10 mouse cellular contexts compared by ENCODE assay signal in genomic region chr1:66814756-66815155, GRCm38 (mm10). TPM values are rescaled to one million over a fixed set of nuclear protein-coding genes. Genes with fewer than 3 reads are reported as not detected.
DNase-seq lines count a peak whose midpoint lies in the region; ATAC-seq and TF ChIP-seq lines count a peak whose summit lies in the region.
"Had no signal": no experiment of that assay in that cellular context is flagged by ENCODE, and none has a peak within 500 bp of the region (broad histone marks: within the 10 kb centered on the region; RNA-seq: fewer than 3 reads in every experiment).

No protein-coding gene starts in this region.

- peak overlapping the region; percentile 53 for H3K9ac ChIP-seq in heart, adult 2 months (ENCODE audit: low read depth, low read length)
- no peak overlapping the region for H3K9ac ChIP-seq in midbrain, embryonic 13.5 days (replicated peaks)
- no peak overlapping the region for H3K9ac ChIP-seq in midbrain, postnatal 0 days (replicated peaks; ENCODE audit: low read length, poor library complexity, severe bottlenecking)
- no peak overlapping the region for H3K9ac ChIP-seq in hindbrain, embryonic 16.5 days (ENCODE audit: low read depth, low read length)
- no peak overlapping the region for H3K9ac ChIP-seq in neural tube, embryonic 15.5 days (replicated peaks)

- TF ChIP-seq EP300 in heart, adult 2 months (IDR thresholded peaks at IDR 0.05; ENCODE audit: insufficient read depth, low read depth, low read length): no peak

- DNase-seq in heart, adult 2 months: no peak
- no peak for DNase-seq in heart, postnatal 36 days
- no peak for DNase-seq in midbrain, postnatal 0 days (ENCODE audit: low spot score)
- no peak for DNase-seq in frontal cortex, postnatal 36 days (ENCODE audit: low spot score in 2 of 2)
- no peak for DNase-seq in cerebellum, adult 2 months
- DNase-seq: cerebellum, postnatal 36 days had no signal

- no peak for TF ChIP-seq CTCF in heart, adult 2 months (IDR thresholded peaks at IDR 0.05)
- TF ChIP-seq CTCF in midbrain, postnatal 0 days (IDR thresholded peaks at IDR 0.05): no peak
- no peak for TF ChIP-seq CTCF in cerebellum, adult 2 months (IDR thresholded peaks at IDR 0.05; ENCODE audit: borderline replicate concordance, insufficient read depth, low read depth, low read length)

- no peak for TF ChIP-seq POLR2A in heart, adult 2 months (IDR thresholded peaks at IDR 0.05; ENCODE audit: insufficient read depth, low read depth, low read length)
- no peak for TF ChIP-seq POLR2A in cerebellum, adult 2 months (IDR thresholded peaks at IDR 0.05; ENCODE audit: borderline replicate concordance, insufficient read depth, low read length)

- peak overlapping the region; percentile 80 for H3K4me3 ChIP-seq in heart, adult 2 months
- peak overlapping the region; percentile 12; the same call in 1 of the 2 replicates for H3K4me3 ChIP-seq in midbrain, embryonic 13.5 days (replicated peaks)
- no peak overlapping the region for H3K4me3 ChIP-seq in midbrain, postnatal 0 days (ENCODE audit: low read depth, low read length)
- no peak overlapping the region for H3K4me3 ChIP-seq in hindbrain, embryonic 16.5 days (ENCODE audit: low read length)
- peak overlapping the region; percentile 14 for H3K4me3 ChIP-seq in neural tube, embryonic 15.5 days (replicated peaks)
- no peak overlapping the region for H3K4me3 ChIP-seq in cerebellum, adult 2 months (replicated peaks; ENCODE audit: insufficient read depth, low read depth, low read length)

- H3K27ac ChIP-seq in heart, adult 2 months: peak overlapping the region; percentile 98
- H3K27ac ChIP-seq in midbrain, embryonic 13.5 days: no peak overlapping the region
- no peak overlapping the region for H3K27ac ChIP-seq in midbrain, postnatal 0 days (ENCODE audit: low read depth, low read length)
- H3K27ac ChIP-seq in hindbrain, embryonic 16.5 days (ENCODE audit: low read depth, low read length): no peak overlapping the region
- H3K27ac ChIP-seq in neural tube, embryonic 15.5 days (replicated peaks): no peak overlapping the region
- H3K27ac ChIP-seq in cerebellum, adult 2 months (ENCODE audit: insufficient read depth, low read length): no peak overlapping the region

- ATAC-seq in midbrain, embryonic 13.5 days: no peak
- no peak for ATAC-seq in midbrain, postnatal 0 days (ENCODE audit: low FRiP score)
- ATAC-seq in hindbrain, embryonic 16.5 days: no peak
- no peak for ATAC-seq in neural tube, embryonic 15.5 days (ENCODE audit: low FRiP score)
- ATAC-seq: inflammation-experienced regulatory T-cells, adult 6 months had no signal

- WGBS in heart, adult 2 months: 15% methylated on average over 8 of the region's 8 CpGs
- WGBS in midbrain, embryonic 13.5 days: 67% methylated on average over 8 of the region's 8 CpGs
- WGBS in midbrain, postnatal 0 days: 57% methylated on average over 8 of the region's 8 CpGs
- WGBS in hindbrain, embryonic 16.5 days: 54% methylated on average over 8 of the region's 8 CpGs
- 34% methylated on average over 8 of the region's 8 CpGs for WGBS in neural tube, embryonic 15.5 days
- 47% methylated on average over 8 of the region's 8 CpGs for WGBS in cerebellum, adult 2 months

- H3K27me3 ChIP-seq in heart, adult 2 months (ENCODE audit: control insufficient read depth, insufficient read depth, low read length): no peaks in the 10 kb centered on the region
- H3K27me3 ChIP-seq in midbrain, embryonic 13.5 days: peaks cover 6% of the 10 kb centered on the region
- H3K27me3 ChIP-seq in midbrain, postnatal 0 days (ENCODE audit: insufficient read depth, low read length): no peaks in the 10 kb centered on the region
- H3K27me3 ChIP-seq in hindbrain, embryonic 16.5 days (replicated peaks; ENCODE audit: control insufficient read depth, insufficient read depth, low read length): no peaks in the 10 kb centered on the region
- H3K27me3 ChIP-seq in neural tube, embryonic 15.5 days (replicated peaks): no peaks in the 10 kb centered on the region
- H3K27me3 ChIP-seq in cerebellum, adult 2 months (ENCODE audit: control insufficient read depth, insufficient read depth, low read length): no peaks in the 10 kb centered on the region

- peaks cover 3% of the 10 kb centered on the region for H3K4me1 ChIP-seq in heart, adult 2 months (ENCODE audit: control insufficient read depth, insufficient read depth, low read length)
- H3K4me1 ChIP-seq in midbrain, embryonic 13.5 days (replicated peaks): peaks cover 16% of the 10 kb centered on the region
- peaks cover 3% of the 10 kb centered on the region; the same call in 1 of the 2 replicates for H3K4me1 ChIP-seq in midbrain, postnatal 0 days (ENCODE audit: insufficient read depth, low read length)
- peaks cover 14% of the 10 kb centered on the region for H3K4me1 ChIP-seq in hindbrain, embryonic 16.5 days (ENCODE audit: control insufficient read depth, insufficient read depth, low read depth, low read length)
- peaks cover 15% of the 10 kb centered on the region for H3K4me1 ChIP-seq in neural tube, embryonic 15.5 days
- H3K4me1 ChIP-seq in cerebellum, adult 2 months (ENCODE audit: control insufficient read depth, insufficient read depth, low read length): no peaks in the 10 kb centered on the region

- no peaks in the 10 kb centered on the region for H3K9me3 ChIP-seq in midbrain, embryonic 13.5 days
- H3K9me3 ChIP-seq in midbrain, postnatal 0 days (ENCODE audit: low read length): no peaks in the 10 kb centered on the region
- H3K9me3 ChIP-seq in hindbrain, embryonic 16.5 days (ENCODE audit: control insufficient read depth, low read length): no peaks in the 10 kb centered on the region
- H3K9me3 ChIP-seq in neural tube, embryonic 15.5 days (replicated peaks): no peaks in the 10 kb centered on the region

- H3K4me2 ChIP-seq in midbrain, embryonic 13.5 days (replicated peaks): peak overlapping the region; percentile 37
- H3K4me2 ChIP-seq in midbrain, postnatal 0 days (ENCODE audit: low read depth, low read length, poor library complexity, severe bottlenecking): no peak overlapping the region
- H3K4me2 ChIP-seq in hindbrain, embryonic 16.5 days (ENCODE audit: low read length): peak overlapping the region; percentile 22
- H3K4me2 ChIP-seq in neural tube, embryonic 15.5 days: peak overlapping the region; percentile 40

- intact Hi-C loops in heart, adult 2 months (cut with DNase I): loop anchor here (5.0 kb wide), 3 partner anchors 32 to 67 kb away; no protein-coding TSS in a partner anchor
- intact Hi-C loops in heart, postnatal 36 days (cut with DNase I): loop anchor here (5.0 kb wide), 1 partner anchor 62 kb away; no protein-coding TSS in a partner anchor

- peaks cover 3% of the 10 kb centered on the region; the same call in 1 of the 2 replicates for H3K79me2 ChIP-seq in heart, adult 2 months (replicated peaks; ENCODE audit: control insufficient read depth, insufficient read depth, low read length)

- H3K36me3 ChIP-seq in heart, adult 2 months (ENCODE audit: control insufficient read depth, insufficient read depth, low read length): peaks cover 10% of the 10 kb centered on the region
- no peaks in the 10 kb centered on the region for H3K36me3 ChIP-seq in midbrain, embryonic 13.5 days
- H3K36me3 ChIP-seq in midbrain, postnatal 0 days (ENCODE audit: insufficient read depth, low read length): no peaks in the 10 kb centered on the region
- H3K36me3 ChIP-seq in hindbrain, embryonic 16.5 days (ENCODE audit: control insufficient read depth, insufficient read depth, low read length): no peaks in the 10 kb centered on the region
- H3K36me3 ChIP-seq in neural tube, embryonic 15.5 days: no peaks in the 10 kb centered on the region

RNA-seq across cellular contexts. Expression of gene Kansl1l, which starts 2.6 kb away (rescaled TPM):
- 10 to 100 TPM; 22.9 to 23.4 TPM for total RNA-seq in heart, adult 2 months (2021)
- polyA plus RNA-seq in heart, adult 2 months (2012; rRNA removed): 5.1 and 9.5 TPM in 2 replicates
- total RNA-seq in heart, postnatal 36 days (2021): 10 to 100 TPM; 22.2 to 23.2 TPM
- polyA plus RNA-seq in midbrain, embryonic 13.5 days (2015; fragmentation: Nextera tagmentation; extraction: Ambion mirVana): 14.2 and 14.7 TPM in 2 replicates
- 20.8 and 20.9 TPM in 2 replicates for total RNA-seq in midbrain, postnatal 0 days (2014; rRNA removed)
- polyA plus RNA-seq in midbrain, postnatal 0 days (2015; fragmentation: Nextera tagmentation; extraction: Ambion mirVana): 7.2 and 9.7 TPM in 2 replicates
- polyA plus RNA-seq in hindbrain, embryonic 16.5 days (2015; fragmentation: Nextera tagmentation; extraction: Ambion mirVana): 9.9 and 10.5 TPM in 2 replicates
- 10.9 and 13.1 TPM in 2 replicates for polyA plus RNA-seq in neural tube, embryonic 15.5 days (2015; fragmentation: Nextera tagmentation; extraction: Ambion mirVana)
- 10.4 and 11.9 TPM in 2 replicates for polyA plus RNA-seq in cerebellum, adult 2 months (2012; rRNA removed)

RNA-seq across cellular contexts. Expression of gene Acadl, which starts 48.3 kb away (rescaled TPM):
- 1,000 to 10,000 TPM; 1,007 to 1,201 TPM for total RNA-seq in heart, adult 2 months (2021)
- 327 and 489 TPM in 2 replicates for polyA plus RNA-seq in heart, adult 2 months (2012; rRNA removed)
- 1,000 to 10,000 TPM; 1,167 to 1,246 TPM for total RNA-seq in heart, postnatal 36 days (2021)
- 37.5 and 37.8 TPM in 2 replicates for polyA plus RNA-seq in midbrain, embryonic 13.5 days (2015; fragmentation: Nextera tagmentation; extraction: Ambion mirVana)
- total RNA-seq in midbrain, postnatal 0 days (2014; rRNA removed): 5.4 and 5.8 TPM in 2 replicates
- 55.4 and 59.5 TPM in 2 replicates for polyA plus RNA-seq in midbrain, postnatal 0 days (2015; fragmentation: Nextera tagmentation; extraction: Ambion mirVana)
- polyA plus RNA-seq in hindbrain, embryonic 16.5 days (2015; fragmentation: Nextera tagmentation; extraction: Ambion mirVana): 65.8 and 74.9 TPM in 2 replicates
- 59.4 and 74.9 TPM in 2 replicates for polyA plus RNA-seq in neural tube, embryonic 15.5 days (2015; fragmentation: Nextera tagmentation; extraction: Ambion mirVana)
- 37.5 and 38.2 TPM in 2 replicates for polyA plus RNA-seq in cerebellum, adult 2 months (2012; rRNA removed)

Comparison
In these comparisons a context has a peak if more than half of its experiments do, and no peak if none do; other contexts are left out.
1. H3K4me3 ChIP-seq: peak in heart, adult 2 months (single experiment), midbrain, embryonic 13.5 days (single experiment) and neural tube, embryonic 15.5 days (single experiment); none in midbrain, postnatal 0 days (single experiment), hindbrain, embryonic 16.5 days (single experiment) and cerebellum, adult 2 months (single experiment).